Mouse (Mus musculus) mammary gland, adult 2 months (tissue): Measurements from ENCODE around the gene Rfc3. TPM values are rescaled to one million over a fixed set of nuclear protein-coding genes. Genes with fewer than 3 reads are reported as not detected.

Source experiments
- polyA plus RNA-seq: library from polyadenylated mRNA; depleted of rRNA; stranded (reverse); fragments of >200 nt; gene quantifications from 2 replicates; pipeline ENCODE4 v1.2.3, GENCODE M21; 2012; ENCODE audit warnings: low replicate concordance; rRNA removed

Gene Rfc3
- polyA plus RNA-seq = 5.8 and 7.9 TPM in 2 replicates

GRCm38 (mm10) chr5:151650700-151651410 lies at the start of gene Rfc3:
Gene Rfc3, minus strand, starts transcription at chr5:151651242.

GRCm38 (mm10) chr5:151605921-151606320 lies 45.1 kb downstream of the Rfc3 start, which contains the start of gene Vmn2r18:
Gene Vmn2r18, minus strand, starts transcription at chr5:151606021.

Other genes starting within 250 kb of the Rfc3 start
- gene Gm42906, start 223.1 kb downstream of the Rfc3 start, polyA plus RNA-seq = not detected in 2 replicates
- gene Vmn2r18, start 45.2 kb downstream of the Rfc3 start, polyA plus RNA-seq = not detected in 2 replicates